Mouse (Mus musculus): ENCODE data around the gene Nceh1.
A peak's percentile ranks its signal among the peaks of the same experiment; 100 is the strongest.

Nceh1 gene

GRCm38 (mm10) chr3:27190865-27191264 is 8.1 kb downstream of the Nceh1 start:
- peak; percentile 83 for DNase-seq (ENCODE audit: low read depth, low spot score)

- DNase-seq (ENCODE audit: low read depth, low spot score): no peak
These were observed 9.1 kb downstream of the Nceh1 start for GRCm38 (mm10) chr3:27191856-27192255.

GRCm38 (mm10) chr3:27193844-27194317 is 11.1 kb downstream of the Nceh1 start:
- no peak for DNase-seq (ENCODE audit: low read depth, low spot score)

GRCm38 (mm10) chr3:27195153-27195552 is 12.4 kb downstream of the Nceh1 start:
- DNase-seq (ENCODE audit: low read depth, low spot score): no peak

GRCm38 (mm10) chr3:27195573-27196227 is 12.9 kb downstream of the Nceh1 start:
- DNase-seq (ENCODE audit: low read depth, low spot score): no peak

DNA sequence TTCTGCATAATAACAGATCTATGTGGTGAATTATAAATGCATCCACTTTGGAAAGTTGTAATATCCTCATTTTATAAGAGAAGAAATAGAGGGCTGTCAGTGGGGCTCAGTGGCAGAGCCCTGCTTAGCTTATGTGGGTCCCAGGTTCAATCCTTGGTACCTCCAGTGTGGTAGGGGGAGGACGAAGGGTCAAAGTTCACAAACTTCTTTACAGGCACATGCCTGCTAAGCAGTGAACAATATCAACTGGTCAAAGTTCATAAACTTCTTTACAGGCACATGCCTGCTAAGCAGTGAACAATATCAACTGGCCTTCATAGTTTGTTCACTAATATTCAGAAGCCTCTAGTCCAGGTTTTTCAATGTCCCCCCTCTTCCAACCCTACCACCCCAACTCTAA is 13.8 kb downstream of the Nceh1 start:
- no peak for DNase-seq (ENCODE audit: low read depth, low spot score)

GRCm38 (mm10) chr3:27197816-27198215 is 15.1 kb downstream of the Nceh1 start:
- no peak for DNase-seq (ENCODE audit: low read depth, low spot score)

GRCm38 (mm10) chr3:27199120-27199519 is 16.4 kb downstream of the Nceh1 start:
- no peak for DNase-seq (ENCODE audit: low read depth, low spot score)

DNA sequence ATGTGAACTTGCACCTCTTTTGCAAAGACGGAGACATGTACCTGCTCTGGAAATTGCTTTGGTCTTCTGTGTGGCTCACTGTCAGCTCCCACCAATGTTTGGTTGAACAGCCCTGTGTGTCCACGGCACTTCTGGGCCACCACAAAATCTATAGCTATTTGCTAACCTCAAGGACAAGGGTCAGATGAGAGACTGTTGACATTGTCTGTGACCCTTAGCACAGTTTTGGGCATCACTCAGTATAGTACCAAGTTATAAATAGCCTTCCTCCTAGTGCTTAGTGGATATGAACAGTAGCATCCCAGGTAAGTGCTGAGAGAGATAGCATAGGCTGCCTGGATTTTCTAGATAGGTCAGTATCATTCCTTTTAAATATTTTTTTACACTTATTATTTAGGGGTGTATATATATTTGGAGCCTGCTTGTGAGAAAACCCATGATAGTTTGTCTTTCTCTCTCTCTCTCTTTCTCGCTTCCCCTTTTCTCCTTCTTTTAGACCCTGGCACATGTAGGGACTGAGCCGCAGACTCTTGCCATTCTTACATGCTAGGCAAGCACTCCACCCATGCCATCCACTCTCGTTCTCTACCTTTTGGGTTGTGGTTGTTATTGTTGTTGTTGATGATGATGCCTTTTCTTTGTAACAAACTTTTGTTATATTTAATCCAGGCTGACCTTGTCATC is 19.1 kb downstream of the Nceh1 start:
- no peak for DNase-seq (ENCODE audit: low read depth, low spot score)

DNA sequence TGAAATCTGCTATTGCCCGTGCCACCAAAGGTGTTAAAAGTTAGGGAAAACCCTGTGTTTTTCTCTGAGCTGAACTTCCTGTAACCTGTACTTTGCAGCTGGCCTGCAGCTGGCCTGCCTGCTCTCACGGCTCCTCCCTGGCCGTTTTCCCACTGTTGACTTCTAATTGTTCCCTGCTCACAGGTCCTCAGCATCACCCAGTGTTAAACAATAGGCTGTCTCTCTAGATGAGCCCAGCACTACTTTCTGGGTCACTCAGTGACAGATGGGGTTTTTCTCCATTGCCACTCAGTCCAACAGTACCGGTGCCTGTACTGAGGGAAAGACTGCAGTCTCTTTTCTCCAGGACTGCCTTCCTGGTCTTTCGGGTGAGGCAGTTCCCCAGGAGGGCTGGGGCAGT is 22.3 kb downstream of the Nceh1 start:
- DNase-seq (ENCODE audit: low read depth, low spot score): no peak

DNA sequence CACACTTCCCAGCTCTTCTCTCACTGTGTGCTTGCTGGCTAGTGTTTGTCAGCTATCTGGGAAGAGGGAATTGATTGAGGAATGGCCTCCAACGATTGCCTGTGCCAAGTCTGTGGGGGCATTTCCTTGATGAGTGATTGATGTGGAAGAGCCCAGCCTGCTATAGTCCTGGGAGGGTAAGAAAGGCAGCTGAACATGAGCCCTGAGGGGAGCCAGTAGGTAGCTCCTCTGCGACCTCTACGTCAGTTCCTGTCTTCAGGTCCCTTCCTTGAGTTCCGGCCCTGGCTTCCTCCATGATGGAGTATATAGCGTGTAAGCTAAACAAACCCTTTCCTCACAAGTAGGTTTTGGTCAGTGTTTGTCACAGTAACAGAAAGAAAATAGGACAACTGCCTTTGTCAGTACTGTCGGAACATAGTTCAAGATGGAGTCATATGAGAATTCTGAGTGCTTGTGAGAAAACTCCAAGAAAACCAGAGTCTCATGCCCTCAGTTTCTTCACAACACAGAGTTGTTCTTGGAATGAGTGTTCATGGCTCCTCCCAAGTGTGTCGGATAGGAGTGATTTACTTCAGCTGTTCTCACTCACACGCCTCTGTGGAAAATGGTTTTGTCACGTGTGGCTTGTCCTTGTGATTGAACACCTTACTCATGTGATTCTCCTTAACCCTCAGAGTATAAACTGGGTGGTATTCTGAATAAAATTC is 22.9 kb downstream of the Nceh1 start:
- DNase-seq (ENCODE audit: low read depth, low spot score): no peak

DNA sequence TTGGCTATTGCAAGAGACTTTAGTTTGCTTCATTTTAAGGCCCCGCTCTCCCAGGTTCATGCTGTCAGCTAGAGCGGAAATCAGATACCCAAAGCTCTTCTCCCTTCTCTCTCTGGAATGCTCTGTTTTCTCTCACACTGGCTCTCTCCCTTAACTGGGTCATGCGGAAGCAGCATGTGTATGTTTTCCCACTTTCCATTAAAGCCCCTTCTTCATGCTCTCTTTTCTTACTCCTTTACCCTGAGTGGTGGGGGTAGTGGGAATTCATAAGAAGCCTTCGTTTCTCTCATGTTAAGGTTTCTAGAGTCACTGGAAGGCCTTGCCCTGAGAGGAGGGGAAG is 23.4 kb downstream of the Nceh1 start:
- DNase-seq (ENCODE audit: low read depth, low spot score): no peak

DNA sequence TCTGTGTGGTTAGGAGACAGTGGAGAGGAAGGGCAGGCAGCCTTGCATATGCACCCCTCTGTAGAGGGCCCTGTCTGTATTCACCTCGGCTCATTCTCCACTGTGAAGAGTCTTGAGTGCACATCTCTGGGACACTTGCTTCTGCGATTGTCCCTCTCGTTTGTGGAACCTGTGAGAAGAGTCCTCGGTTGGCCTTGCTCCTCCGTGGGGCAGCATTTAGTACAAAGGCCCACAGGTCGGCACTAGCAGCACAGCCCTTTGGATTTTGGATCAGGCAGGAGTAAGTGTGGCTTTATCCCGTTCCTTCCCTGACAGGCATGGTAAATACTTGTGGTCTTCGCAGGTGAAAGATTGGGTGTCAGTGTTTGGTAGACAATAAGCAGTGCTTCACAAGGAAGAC is 23.8 kb downstream of the Nceh1 start:
- DNase-seq (ENCODE audit: low read depth, low spot score): no peak

DNA sequence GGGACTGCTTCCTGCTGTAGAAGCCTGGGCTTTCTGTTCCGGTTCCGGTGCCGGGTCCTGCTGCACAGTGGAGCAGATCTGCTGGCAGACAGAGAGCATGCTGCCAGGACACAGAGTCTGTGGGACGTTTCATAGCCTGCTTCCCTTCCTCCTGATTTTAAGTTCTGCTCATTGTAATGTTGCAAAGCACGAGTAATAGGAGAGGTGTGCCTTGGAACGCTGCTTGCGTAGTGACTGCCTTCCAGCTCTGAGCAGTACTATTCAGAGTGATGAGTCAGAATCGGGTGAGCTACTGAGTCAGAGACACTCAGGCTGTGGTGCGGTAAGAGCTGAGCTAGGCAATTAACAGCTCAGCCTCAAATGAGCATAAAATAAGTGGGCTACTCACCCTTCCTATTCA is 26.9 kb downstream of the Nceh1 start:
- DNase-seq (ENCODE audit: low read depth, low spot score): no peak

DNA sequence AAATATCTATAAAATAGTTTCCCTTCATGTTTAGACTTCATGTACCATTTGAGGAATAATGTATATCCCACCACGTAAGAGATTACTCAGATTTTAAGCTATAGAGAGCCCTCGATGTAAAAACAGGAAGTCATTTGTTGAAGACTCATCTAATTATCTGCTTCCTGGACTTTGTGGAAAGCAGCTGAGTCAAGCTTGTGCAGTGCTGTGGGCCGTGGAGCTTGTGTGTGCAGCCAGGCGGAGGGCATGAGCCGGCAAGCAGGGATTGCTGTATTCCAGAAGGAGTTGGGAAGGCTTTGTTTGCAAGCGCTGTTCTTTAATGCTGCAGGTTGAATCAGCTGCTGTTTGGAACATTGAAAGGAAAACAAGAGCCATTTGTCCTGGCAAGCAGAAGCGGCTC is 27.5 kb downstream of the Nceh1 start:
- DNase-seq (ENCODE audit: low read depth, low spot score): no peak

- no peak for DNase-seq (ENCODE audit: low read depth, low spot score)
These were observed 31.5 kb downstream of the Nceh1 start for GRCm38 (mm10) chr3:27214016-27214816.

GRCm38 (mm10) chr3:27217331-27217730 is 34.6 kb downstream of the Nceh1 start:
- DNase-seq (ENCODE audit: low read depth, low spot score): peak; percentile 93

DNA sequence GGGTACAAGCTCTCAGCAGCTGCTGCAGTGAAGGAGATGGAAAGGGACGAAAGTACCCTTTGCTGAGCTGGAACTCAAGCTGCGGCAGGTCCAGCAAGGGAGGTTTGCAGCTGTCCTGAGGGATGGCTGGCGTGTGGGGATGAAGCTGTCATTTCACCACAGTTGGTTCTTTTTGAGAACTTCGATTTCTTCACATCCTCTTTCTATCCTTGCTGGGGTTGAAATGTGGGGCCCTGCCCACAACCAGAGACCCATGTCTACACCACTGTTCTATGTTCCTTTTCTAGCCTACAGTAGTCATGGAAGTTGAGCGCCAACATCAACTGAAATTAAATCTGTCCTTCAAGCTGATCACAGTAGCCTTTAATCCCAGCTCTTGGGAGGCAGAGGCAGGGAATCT is 35.8 kb downstream of the Nceh1 start:
- DNase-seq (ENCODE audit: low read depth, low spot score): no peak

DNA sequence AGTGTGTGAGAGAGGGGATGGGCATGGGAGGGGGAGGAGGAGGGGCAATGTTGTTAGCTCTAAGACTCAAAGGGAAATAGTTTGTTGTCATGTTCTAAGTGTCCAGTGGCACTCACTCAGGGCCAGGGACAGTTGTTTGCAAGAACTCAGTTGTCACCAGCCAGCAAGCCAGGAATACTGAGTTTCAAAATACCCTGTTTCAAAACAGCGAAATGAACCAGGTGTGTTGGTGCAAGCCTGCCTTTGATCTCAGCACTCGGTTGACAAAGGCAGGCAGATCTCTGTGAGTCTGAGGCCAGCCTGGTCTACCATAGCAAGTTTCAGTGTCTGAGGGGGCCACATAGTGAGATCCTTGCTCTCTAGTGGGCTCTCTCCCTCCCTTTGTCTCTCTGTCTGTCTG is 39.3 kb downstream of the Nceh1 start:
- DNase-seq (ENCODE audit: low read depth, low spot score): no peak

- DNase-seq (ENCODE audit: low read depth, low spot score): no peak
These were observed 39.7 kb downstream of the Nceh1 start for GRCm38 (mm10) chr3:27222488-27222887.

DNA sequence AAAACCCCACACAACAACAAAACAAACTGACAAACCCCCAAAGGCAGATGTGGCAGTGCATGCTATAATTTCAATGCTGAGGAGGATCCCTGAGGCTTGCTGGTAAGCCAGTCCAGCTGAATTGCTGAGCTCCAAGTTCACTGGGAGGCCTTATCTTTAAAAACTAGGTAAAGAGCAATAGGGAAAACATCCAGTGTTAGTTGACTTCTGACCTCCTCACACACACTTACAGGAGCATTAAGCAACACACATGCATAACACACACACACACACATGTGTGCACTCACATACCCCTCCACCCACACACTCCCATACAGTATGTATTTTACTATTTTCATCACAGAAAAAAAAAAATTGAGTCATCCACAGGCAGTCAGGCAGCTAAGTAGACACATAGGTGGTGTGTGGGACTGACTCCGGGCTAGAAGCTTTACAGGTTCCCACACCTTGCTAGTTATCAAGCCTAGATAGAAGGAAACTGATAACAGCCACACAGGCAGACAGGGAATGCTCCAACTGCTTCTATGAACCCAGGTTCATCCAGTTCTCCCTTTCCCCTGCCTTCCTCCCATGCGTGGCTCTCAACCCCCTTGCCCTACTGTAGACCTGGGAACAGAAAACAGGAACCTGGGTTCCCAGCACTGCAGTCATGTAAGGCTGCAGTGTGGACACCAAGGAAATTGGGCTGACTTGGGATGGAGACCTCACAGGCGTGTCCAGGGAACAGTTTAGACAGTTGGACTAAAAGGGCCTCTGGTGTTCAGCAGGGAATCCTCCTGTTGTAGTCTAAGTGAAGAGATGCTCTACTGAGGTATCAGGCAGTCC is 45.1 kb downstream of the Nceh1 start:
- no peak for DNase-seq (ENCODE audit: low read depth, low spot score)

Measured in ZHBTc4 (cell line).